ENCODE assay signal across 11 mouse cellular contexts in the genomic region with DNA sequence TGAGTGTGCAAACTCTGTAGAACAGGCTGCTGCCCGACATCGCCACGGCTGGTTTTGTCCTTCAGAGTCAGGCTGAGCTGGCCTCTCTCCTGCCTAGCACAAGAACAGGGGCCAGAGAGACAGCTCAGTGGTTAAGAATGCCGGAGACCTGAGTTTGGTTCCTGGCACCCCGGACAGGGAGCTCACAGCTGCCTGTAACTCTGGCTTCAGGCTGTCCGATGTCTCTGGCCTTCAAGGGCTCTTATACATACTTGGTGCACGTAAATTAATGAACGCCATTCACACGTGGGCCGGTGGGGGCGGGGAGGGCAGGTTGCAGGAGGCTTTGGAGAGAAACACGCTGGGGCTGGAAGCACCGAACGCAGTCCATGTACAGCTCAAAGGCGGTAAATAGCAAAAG. TPM values are rescaled to one million over a fixed set of nuclear protein-coding genes. Genes with fewer than 3 reads are reported as not detected.
DNase-seq lines count a peak whose midpoint lies in the region; ATAC-seq and TF ChIP-seq lines count a peak whose summit lies in the region.
"Had no signal": no experiment of that assay in that cellular context is flagged by ENCODE, and none has a peak within 500 bp of the region (broad histone marks: within the 10 kb centered on the region; RNA-seq: fewer than 3 reads in every experiment).

No protein-coding gene starts in this region.

- 44% methylated on average over 15 of the region's 15 CpGs for WGBS in liver, embryonic 11.5 days
- 41% methylated on average over 15 of the region's 15 CpGs for WGBS in liver, postnatal 0 days (ENCODE audit: insufficient replicate concordance)
- 14% methylated on average over 15 of the region's 15 CpGs for WGBS in limb, embryonic 13.5 days
- WGBS in stomach, embryonic 16.5 days: 46% methylated on average over 15 of the region's 15 CpGs

- H3K4me1 ChIP-seq in liver, embryonic 11.5 days (replicated peaks; ENCODE audit: control insufficient read depth, insufficient read depth, low read length): peaks cover 3% of the 10 kb centered on the region; the same call in 1 of the 2 replicates
- H3K4me1 ChIP-seq in liver, postnatal 0 days (ENCODE audit: insufficient read depth): peaks cover 12% of the 10 kb centered on the region
- peaks cover 52% of the 10 kb centered on the region for H3K4me1 ChIP-seq in limb, embryonic 13.5 days
- peaks cover 34% of the 10 kb centered on the region for H3K4me1 ChIP-seq in stomach, embryonic 16.5 days (ENCODE audit: control insufficient read depth, insufficient read depth, low read length)

- TF ChIP-seq EP300 in liver, postnatal 0 days (IDR thresholded peaks at IDR 0.05; ENCODE audit: low read depth): no peak

- no peak overlapping the region for H3K27ac ChIP-seq in liver, embryonic 11.5 days (ENCODE audit: low read depth, low read length)
- H3K27ac ChIP-seq in liver, postnatal 0 days (ENCODE audit: low read depth): no peak overlapping the region
- H3K27ac ChIP-seq in limb, embryonic 13.5 days: peak overlapping the region; percentile 78
- peak overlapping the region; percentile 77 for H3K27ac ChIP-seq in stomach, embryonic 16.5 days (ENCODE audit: low read length)

- H3K36me3 ChIP-seq in liver, embryonic 11.5 days (ENCODE audit: control insufficient read depth, insufficient read depth, low read length): no peaks in the 10 kb centered on the region
- no peaks in the 10 kb centered on the region for H3K36me3 ChIP-seq in liver, postnatal 0 days (replicated peaks; ENCODE audit: insufficient read depth, low read length)
- no peaks in the 10 kb centered on the region for H3K36me3 ChIP-seq in limb, embryonic 13.5 days
- no peaks in the 10 kb centered on the region for H3K36me3 ChIP-seq in stomach, embryonic 16.5 days (ENCODE audit: control insufficient read depth, insufficient read depth, low read length)

- no peak overlapping the region for H3K9ac ChIP-seq in liver, embryonic 11.5 days (ENCODE audit: low read depth, low read length)
- H3K9ac ChIP-seq in liver, postnatal 0 days (replicated peaks): no peak overlapping the region
- peak overlapping the region; percentile 39; the same call in 1 of the 2 replicates for H3K9ac ChIP-seq in limb, embryonic 13.5 days
- H3K9ac ChIP-seq in stomach, embryonic 16.5 days (ENCODE audit: low read length): 0 out of 2 replicates have a peak overlapping the region, but pooled peaks have one; percentile 35

- intact Hi-C loops in left cerebral cortex, postnatal 4 days (cut with DNase I): loop anchor here (5.0 to 10.0 kb wide), 5 partner anchors 56 to 496 kb away; no protein-coding TSS in a partner anchor

- peaks cover 30% of the 10 kb centered on the region for H3K27me3 ChIP-seq in liver, embryonic 11.5 days (replicated peaks; ENCODE audit: control insufficient read depth, insufficient read depth, low read length)
- peaks cover 16% of the 10 kb centered on the region; the same call in 1 of the 2 replicates for H3K27me3 ChIP-seq in liver, postnatal 0 days (ENCODE audit: insufficient read depth, low read length)
- H3K27me3 ChIP-seq in limb, embryonic 13.5 days: peaks cover 25% of the 10 kb centered on the region
- H3K27me3 ChIP-seq in stomach, embryonic 16.5 days (ENCODE audit: control insufficient read depth, insufficient read depth, low read length): no peaks in the 10 kb centered on the region

- 0 out of 2 replicates have a peak overlapping the region, but pooled peaks have one; percentile 5 for H3K4me2 ChIP-seq in liver, embryonic 11.5 days
- H3K4me2 ChIP-seq in liver, postnatal 0 days (ENCODE audit: low read depth, low read length): no peak overlapping the region
- peak overlapping the region; percentile 64 for H3K4me2 ChIP-seq in limb, embryonic 13.5 days (replicated peaks)
- H3K4me2 ChIP-seq in stomach, embryonic 16.5 days (ENCODE audit: low read depth, low read length): peak overlapping the region; percentile 50

- DNase-seq in adrenal gland, adult (ENCODE audit: inconsistent age in 2 of 2, low spot score in 1 of 2): peak; percentile 73 to 89
- DNase-seq in adrenal gland, postnatal 4 days (ENCODE audit: low spot score in 2 of 2): no peak
- DNase-seq in liver, embryonic 11.5 days (ENCODE audit: low spot score): no peak
- no peak for DNase-seq in liver, postnatal 0 days
- no peak for DNase-seq in left cerebral cortex, adult 9 months (ENCODE audit: low spot score in 2 of 2)
- no peak for DNase-seq in left cerebral cortex, postnatal 4 days
- DNase-seq: cerebellum, adult 18-20 months; layer of hippocampus, postnatal 36 days had no signal

- no peak for ATAC-seq in liver, embryonic 11.5 days (replicated peaks; ENCODE audit: low FRiP score)
- ATAC-seq in liver, postnatal 0 days: no peak
- ATAC-seq in limb, embryonic 13.5 days (ENCODE audit: low FRiP score, low read depth): no peak
- no peak for ATAC-seq in stomach, embryonic 16.5 days (ENCODE audit: insufficient read depth, low FRiP score)
- ATAC-seq: Patski had no signal

- H3K9me3 ChIP-seq in liver, embryonic 11.5 days (ENCODE audit: control insufficient read depth, low read length): no peaks in the 10 kb centered on the region
- H3K9me3 ChIP-seq in liver, postnatal 0 days (ENCODE audit: low read length): no peaks in the 10 kb centered on the region
- no peaks in the 10 kb centered on the region for H3K9me3 ChIP-seq in limb, embryonic 13.5 days
- no peaks in the 10 kb centered on the region for H3K9me3 ChIP-seq in stomach, embryonic 16.5 days (replicated peaks; ENCODE audit: control insufficient read depth, low read length)

- no peak overlapping the region for H3K4me3 ChIP-seq in liver, embryonic 11.5 days (ENCODE audit: low read depth, low read length)
- no peak overlapping the region for H3K4me3 ChIP-seq in liver, postnatal 0 days (ENCODE audit: low read depth, low read length)
- H3K4me3 ChIP-seq in limb, embryonic 13.5 days: peak overlapping the region; percentile 29
- no peak overlapping the region for H3K4me3 ChIP-seq in stomach, embryonic 16.5 days (replicated peaks; ENCODE audit: low read length)

- no peak for TF ChIP-seq CTCF in liver, postnatal 0 days (IDR thresholded peaks at IDR 0.05; ENCODE audit: low read depth)

RNA-seq across cellular contexts. Expression of gene Hnrnpa3, which starts 50.6 kb away (rescaled TPM):
- total RNA-seq in adrenal gland, postnatal 4 days (2021): 100 to 1,000 TPM; 525 to 570 TPM
- 222 and 234 TPM in 2 replicates for polyA plus RNA-seq in liver, embryonic 11.5 days (2014; fragmentation: Nextera tagmentation; extraction: Ambion mirVana)
- 86.9 and 90.7 TPM in 2 replicates for polyA plus RNA-seq in liver, postnatal 0 days (2015; fragmentation: Nextera tagmentation; extraction: Ambion mirVana)
- polyA plus RNA-seq in limb, embryonic 13.5 days (2015; fragmentation: Nextera tagmentation; extraction: Ambion mirVana): 344 and 364 TPM in 2 replicates
- 194 and 260 TPM in 2 replicates for polyA plus RNA-seq in stomach, embryonic 16.5 days (2015; fragmentation: Nextera tagmentation; extraction: Ambion mirVana)
- 100 to 1,000 TPM; 456 to 465 TPM for total RNA-seq in left cerebral cortex, postnatal 4 days (2021)

Comparison
In these comparisons a context has a peak if more than half of its experiments do, and no peak if none do; other contexts are left out.
1. DNase-seq: peak in adrenal gland, adult (2 of 2); none in adrenal gland, postnatal 4 days (0 of 2), liver, embryonic 11.5 days (single experiment), liver, postnatal 0 days (single experiment), left cerebral cortex, adult 9 months (0 of 2) and left cerebral cortex, postnatal 4 days (single experiment).
2. H3K27ac ChIP-seq: peak in limb, embryonic 13.5 days (single experiment) and stomach, embryonic 16.5 days (single experiment); none in liver, embryonic 11.5 days (single experiment) and liver, postnatal 0 days (single experiment).
3. H3K9ac ChIP-seq: peak in limb, embryonic 13.5 days (single experiment) and stomach, embryonic 16.5 days (single experiment); none in liver, embryonic 11.5 days (single experiment) and liver, postnatal 0 days (single experiment).